Mouse (Mus musculus): ENCODE data around the gene Polr2e. TPM values are rescaled to one million over a fixed set of nuclear protein-coding genes. Genes with fewer than 3 reads are reported as not detected.

The Polr2e gene
- polyA plus RNA-seq, 1 experiment from 2014 or later, result 233 TPM

GRCm38 (mm10) chr10:80025889-80026288 lies 13.7 kb downstream of the Polr2e start:
- Histone ChIP-seq H3K36me3 (peaks cover 59% of the 10 kb centered on the region), H3K9me3 (no peaks in the 10 kb centered on the region), H3K4me3 (no peak overlapping the region), H3K27ac (no peak overlapping the region), H3K4me1 (peaks cover 22% of the 10 kb centered on the region), H3K27me3 (ENCODE audit: insufficient read depth, poor library complexity, severe bottlenecking) (no peaks in the 10 kb centered on the region)
- DNase-seq (ENCODE audit: low spot score), result no peak
- WGBS, result 59% methylated on average over 12 of the region's 12 CpGs

- H3K27ac ChIP-seq, result no peak overlapping the region
- no peak overlapping the region; the same call in 1 of the 2 replicates for H3K4me3 ChIP-seq
These were observed 14.1 kb downstream of the Polr2e start for GRCm38 (mm10) chr10:80025463-80025862.

GRCm38 (mm10) chr10:80025044-80025347 lies 14.6 kb downstream of the Polr2e start:
- Histone ChIP-seq H3K9me3 (no peaks in the 10 kb centered on the region), H3K4me1 (peaks cover 31% of the 10 kb centered on the region), H3K27me3 (ENCODE audit: insufficient read depth, poor library complexity, severe bottlenecking) (no peaks in the 10 kb centered on the region), H3K4me3 (no peak overlapping the region), H3K27ac (no peak overlapping the region), H3K36me3 (peaks cover 50% of the 10 kb centered on the region)
- WGBS, result 62% methylated on average over 4 of the region's 4 CpGs
- DNase-seq (ENCODE audit: low spot score), result no peak

More at GRCm38 (mm10) chr10:80025463-80025862, 14.1 kb downstream of the Polr2e start:
- Histone ChIP-seq H3K9me3 (no peaks in the 10 kb centered on the region), H3K4me1 (peaks cover 26% of the 10 kb centered on the region), H3K27me3 (ENCODE audit: insufficient read depth, poor library complexity, severe bottlenecking) (no peaks in the 10 kb centered on the region), H3K36me3 (peaks cover 54% of the 10 kb centered on the region)
- WGBS, result 80% methylated on average over 10 of the region's 10 CpGs
- no peak for DNase-seq (ENCODE audit: low spot score)

- peaks cover 37% of the 10 kb centered on the region for H3K4me1 ChIP-seq
- no peak overlapping the region for H3K4me3 ChIP-seq
- H3K27ac ChIP-seq, result 0 out of 2 replicates have a peak overlapping the region, but pooled peaks have one; percentile 33
- no peaks in the 10 kb centered on the region for H3K9me3 ChIP-seq
- no peak for DNase-seq (ENCODE audit: low spot score)
- H3K27me3 ChIP-seq (ENCODE audit: insufficient read depth, poor library complexity, severe bottlenecking), result no peaks in the 10 kb centered on the region
- H3K36me3 ChIP-seq, result peaks cover 46% of the 10 kb centered on the region
- WGBS, result 74% methylated on average over 15 of the region's 15 CpGs
These were observed 15.2 kb downstream of the Polr2e start for GRCm38 (mm10) chr10:80024229-80025043.

GRCm38 (mm10) chr10:80023758-80024157 lies 15.8 kb downstream of the Polr2e start:
- Histone ChIP-seq H3K4me3 (no peak overlapping the region), H3K9me3 (no peaks in the 10 kb centered on the region), H3K36me3 (peaks cover 40% of the 10 kb centered on the region), H3K27me3 (ENCODE audit: insufficient read depth, poor library complexity, severe bottlenecking) (no peaks in the 10 kb centered on the region), H3K4me1 (peaks cover 43% of the 10 kb centered on the region), H3K27ac (no peak overlapping the region)
- no peak for DNase-seq (ENCODE audit: low spot score)
- WGBS, result 90% methylated on average over 5 of the region's 5 CpGs

GRCm38 (mm10) chr10:80022806-80023205 lies 16.8 kb downstream of the Polr2e start:
- Histone ChIP-seq H3K4me1 (peaks cover 49% of the 10 kb centered on the region), H3K27ac (no peak overlapping the region), H3K36me3 (peaks cover 36% of the 10 kb centered on the region), H3K9me3 (no peaks in the 10 kb centered on the region), H3K27me3 (ENCODE audit: insufficient read depth, poor library complexity, severe bottlenecking) (no peaks in the 10 kb centered on the region), H3K4me3 (no peak overlapping the region)
- DNase-seq (ENCODE audit: low spot score), result no peak
- 93% methylated on average over 8 of the region's 8 CpGs for WGBS

GRCm38 (mm10) chr10:80022164-80022563 lies 17.4 kb downstream of the Polr2e start:
- H3K4me1 ChIP-seq, result peaks cover 54% of the 10 kb centered on the region
- no peaks in the 10 kb centered on the region for H3K9me3 ChIP-seq
- DNase-seq (ENCODE audit: low spot score), result no peak
- no peak overlapping the region for H3K4me3 ChIP-seq
- peaks cover 30% of the 10 kb centered on the region for H3K36me3 ChIP-seq
- 93% methylated on average over 12 of the region's 12 CpGs for WGBS
- H3K27ac ChIP-seq, result no peak overlapping the region
- H3K27me3 ChIP-seq (ENCODE audit: insufficient read depth, poor library complexity, severe bottlenecking), result no peaks in the 10 kb centered on the region

- DNase-seq (ENCODE audit: low spot score), result no peak
- Histone ChIP-seq H3K9me3 (no peaks in the 10 kb centered on the region), H3K27ac (no peak overlapping the region), H3K36me3 (peaks cover 21% of the 10 kb centered on the region), H3K4me1 (peaks cover 58% of the 10 kb centered on the region), H3K27me3 (ENCODE audit: insufficient read depth, poor library complexity, severe bottlenecking) (peaks cover under 1% of the 10 kb centered on the region; the same call in 1 of the 2 replicates), H3K4me3 (peak overlapping the region; percentile 1; the same call in 1 of the 2 replicates)
- WGBS, result 91% methylated on average over 13 of the region's 13 CpGs
These were observed 18.3 kb downstream of the Polr2e start for GRCm38 (mm10) chr10:80021320-80021641.

GRCm38 (mm10) chr10:80020603-80021319 lies 18.8 kb downstream of the Polr2e start:
- Histone ChIP-seq H3K4me1 (peaks cover 58% of the 10 kb centered on the region), H3K27ac (peak overlapping the region; percentile 86), H3K9me3 (no peaks in the 10 kb centered on the region), H3K36me3 (peaks cover 18% of the 10 kb centered on the region), H3K4me3 (peak overlapping the region; percentile 49), H3K27me3 (ENCODE audit: insufficient read depth, poor library complexity, severe bottlenecking) (peaks cover 6% of the 10 kb centered on the region)
- 79% methylated on average over 18 of the region's 18 CpGs for WGBS
- no peak for DNase-seq (ENCODE audit: low spot score)

- Histone ChIP-seq H3K36me3 (peaks cover 18% of the 10 kb centered on the region), H3K9me3 (no peaks in the 10 kb centered on the region), H3K4me1 (peaks cover 56% of the 10 kb centered on the region), H3K4me3 (peak overlapping the region; percentile 49), H3K27ac (peak overlapping the region; percentile 86), H3K27me3 (ENCODE audit: insufficient read depth, poor library complexity, severe bottlenecking) (peaks cover 12% of the 10 kb centered on the region)
- WGBS, result 26% methylated on average over 11 of the region's 11 CpGs
- no peak for DNase-seq (ENCODE audit: low spot score)
These were observed 19.4 kb downstream of the Polr2e start for GRCm38 (mm10) chr10:80020191-80020590.

GRCm38 (mm10) chr10:80019471-80020131 lies 20.0 kb downstream of the Polr2e start:
- peaks cover 18% of the 10 kb centered on the region for H3K27me3 ChIP-seq (ENCODE audit: insufficient read depth, poor library complexity, severe bottlenecking)
- peaks cover 58% of the 10 kb centered on the region for H3K4me1 ChIP-seq
- no peak for DNase-seq (ENCODE audit: low spot score)
- no peaks in the 10 kb centered on the region for H3K9me3 ChIP-seq
- WGBS, result 6% methylated on average over 20 of the region's 20 CpGs
- peaks cover 18% of the 10 kb centered on the region for H3K36me3 ChIP-seq
- peak overlapping the region; percentile 86 for H3K27ac ChIP-seq
- peak overlapping the region; percentile 49 for H3K4me3 ChIP-seq

GRCm38 (mm10) chr10:80018739-80019297 lies 20.8 kb downstream of the Polr2e start:
- DNase-seq (ENCODE audit: low spot score), result no peak
- WGBS, result 1% methylated on average over 15 of the region's 15 CpGs
- Histone ChIP-seq H3K4me1 (peaks cover 61% of the 10 kb centered on the region), H3K4me3 (peak overlapping the region; percentile 49), H3K27me3 (ENCODE audit: insufficient read depth, poor library complexity, severe bottlenecking) (peaks cover 25% of the 10 kb centered on the region), H3K27ac (peak overlapping the region; percentile 86), H3K36me3 (peaks cover 18% of the 10 kb centered on the region), H3K9me3 (no peaks in the 10 kb centered on the region)

Measured in heart, embryonic 10.5 days (tissue).